Mouse (Mus musculus) G1E-ER4 (cell line): Measurements from ENCODE around the gene Pinlyp. TPM values are rescaled to one million over a fixed set of nuclear protein-coding genes. Genes with fewer than 3 reads are reported as not detected.

Source experiments
- GATA1 ChIP-seq: IDR thresholded peaks from one replicate; pipeline ENCODE4 v1.8.0; 2012; ENCODE audit warnings: low read length, inconsistent platforms
- polyA plus RNA-seq: library from polyadenylated mRNA; stranded (reverse); fragments of >175 nt; gene quantifications from 2 replicates; pipeline ENCODE4 v1.2.3, GENCODE M21; 2012

Pinlyp gene
- polyA plus RNA-seq, 1 experiment, result not detected

DNA sequence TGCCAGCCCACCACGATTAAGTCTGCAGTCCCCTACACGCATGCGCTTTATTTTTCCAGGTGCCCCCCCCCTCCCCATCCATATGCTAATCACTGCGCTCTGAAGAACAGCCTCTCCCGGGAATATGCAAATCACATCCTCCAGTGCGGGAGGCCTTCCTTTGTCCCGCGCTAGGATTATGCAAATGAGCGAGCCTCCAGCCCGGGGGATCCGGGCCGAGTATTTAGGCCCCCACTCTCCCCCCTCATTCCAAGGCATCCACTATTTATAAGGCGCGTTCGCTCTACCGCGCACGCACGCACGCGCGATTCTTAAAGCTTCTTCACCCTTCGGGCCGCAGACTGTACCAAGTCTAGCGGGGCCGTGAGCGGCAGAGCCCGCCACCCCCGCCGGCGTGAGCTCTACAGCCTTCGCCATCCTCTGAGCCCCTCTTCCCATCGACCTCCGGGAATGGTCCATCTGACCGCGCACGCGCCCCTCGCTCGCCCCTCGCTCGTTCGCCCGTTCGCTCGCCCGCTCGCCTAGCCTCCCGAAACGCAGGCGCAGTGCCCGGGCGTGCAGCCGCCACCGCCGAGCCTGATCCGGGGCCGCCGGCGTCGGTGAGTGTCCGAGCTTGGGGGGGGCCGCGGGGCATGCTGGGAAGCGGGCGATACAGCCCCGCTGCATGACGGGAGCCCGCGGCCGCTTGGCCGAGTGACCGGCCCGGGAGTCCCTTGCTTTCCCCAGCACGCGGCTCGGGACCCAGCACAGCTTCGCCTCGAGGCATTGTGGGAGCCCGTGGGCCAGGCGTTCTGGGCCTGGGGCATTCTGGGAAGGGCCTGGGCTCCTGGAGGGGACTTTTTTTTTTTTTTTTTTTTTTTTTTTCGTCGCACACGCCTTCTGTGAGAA lies 38.8 kb downstream of the Pinlyp start, which contains the start of gene Zfp428:
Zfp428 (plus strand) TSS at position 169 of the 888 bp plus-strand sequence.
- no peak for TF ChIP-seq GATA1

DNA sequence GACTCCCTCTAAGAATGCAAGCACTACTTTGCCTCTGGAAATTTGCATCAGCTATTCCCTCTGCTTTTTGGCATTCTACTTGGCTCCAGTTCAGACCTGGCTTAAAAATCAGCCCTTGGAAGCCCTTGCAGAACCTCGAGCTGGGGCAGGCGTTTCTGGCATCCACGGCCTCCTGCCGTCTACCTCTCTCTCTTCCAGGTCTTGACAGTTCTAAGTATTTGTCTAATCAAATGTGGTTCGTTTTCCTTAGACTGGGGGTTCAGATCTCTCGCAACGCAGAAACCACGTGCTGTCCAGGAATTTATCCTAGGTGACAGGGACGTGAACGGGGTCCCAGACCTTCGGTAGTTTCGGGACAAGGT lies 39.5 kb downstream of the Pinlyp start:
- no peak for TF ChIP-seq GATA1

GRCm38 (mm10) chr7:24506065-24506459 lies 39.9 kb downstream of the Pinlyp start:
- no peak for TF ChIP-seq GATA1

- TF ChIP-seq GATA1, result no peak
Measured at GRCm38 (mm10) chr7:24505447-24506064, 40.4 kb downstream of the Pinlyp start.

DNA sequence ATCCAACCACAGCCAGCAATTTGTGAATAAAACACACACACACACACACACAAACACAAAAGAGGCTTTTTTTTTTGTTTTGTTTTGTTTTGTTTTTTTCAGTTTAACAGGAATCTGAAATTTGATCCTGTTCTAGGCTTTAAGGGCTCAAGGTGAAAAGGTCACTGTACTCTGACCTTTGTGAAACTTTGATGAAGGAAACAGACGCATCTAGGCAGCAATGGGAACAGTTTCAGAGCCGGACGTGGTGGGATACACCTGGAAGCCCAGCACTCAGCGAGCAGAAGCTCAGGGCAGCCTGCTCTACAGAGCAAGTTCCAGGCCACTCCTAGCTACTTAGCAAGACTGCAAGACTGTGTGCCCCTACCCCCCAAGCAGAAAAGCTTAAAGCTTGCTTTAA lies 41.0 kb downstream of the Pinlyp start:
- no peak for TF ChIP-seq GATA1

DNA sequence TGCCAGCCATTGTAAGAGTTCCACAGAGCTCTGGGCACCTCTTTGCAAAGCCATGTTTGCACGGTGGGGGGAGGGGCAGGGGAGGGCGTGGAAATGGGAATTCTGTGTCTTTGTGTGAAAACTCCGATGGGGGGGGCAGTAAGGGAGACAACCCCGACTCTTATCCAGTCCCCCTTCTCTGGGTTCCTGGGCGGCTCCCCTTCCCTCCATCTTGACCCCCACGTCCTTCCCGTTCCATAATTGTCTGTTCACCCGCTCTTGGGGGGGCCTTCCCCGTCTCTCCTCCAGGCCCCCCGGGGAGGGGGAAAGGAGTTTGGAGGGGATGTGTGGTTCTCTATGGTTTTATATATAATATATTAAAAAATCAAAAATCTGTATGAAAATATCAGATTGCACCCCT lies 41.9 kb downstream of the Pinlyp start:
- TF ChIP-seq GATA1, result no peak

- no peak for TF ChIP-seq GATA1
Measured at GRCm38 (mm10) chr7:24501492-24501891, 44.4 kb downstream of the Pinlyp start.

DNA sequence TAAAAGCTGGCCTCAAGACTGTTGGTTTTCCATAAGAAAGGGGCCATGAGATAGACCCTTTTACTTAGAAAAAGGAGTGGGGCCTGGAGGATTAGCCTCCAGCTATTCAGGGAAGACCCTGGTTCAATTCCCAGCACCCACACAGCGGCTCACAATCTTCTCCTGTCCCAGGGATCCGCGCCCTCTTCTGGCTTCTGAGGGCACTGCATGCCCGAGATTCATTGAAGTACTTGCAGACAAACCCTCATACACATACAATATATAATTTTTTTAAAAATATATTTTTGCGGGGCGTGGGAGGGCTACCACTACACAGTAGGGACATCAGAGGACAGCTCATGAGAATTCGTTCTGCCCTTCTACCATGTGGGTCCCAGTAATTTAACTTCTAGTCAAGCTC lies 45.0 kb downstream of the Pinlyp start:
- TF ChIP-seq GATA1, result no peak

DNA sequence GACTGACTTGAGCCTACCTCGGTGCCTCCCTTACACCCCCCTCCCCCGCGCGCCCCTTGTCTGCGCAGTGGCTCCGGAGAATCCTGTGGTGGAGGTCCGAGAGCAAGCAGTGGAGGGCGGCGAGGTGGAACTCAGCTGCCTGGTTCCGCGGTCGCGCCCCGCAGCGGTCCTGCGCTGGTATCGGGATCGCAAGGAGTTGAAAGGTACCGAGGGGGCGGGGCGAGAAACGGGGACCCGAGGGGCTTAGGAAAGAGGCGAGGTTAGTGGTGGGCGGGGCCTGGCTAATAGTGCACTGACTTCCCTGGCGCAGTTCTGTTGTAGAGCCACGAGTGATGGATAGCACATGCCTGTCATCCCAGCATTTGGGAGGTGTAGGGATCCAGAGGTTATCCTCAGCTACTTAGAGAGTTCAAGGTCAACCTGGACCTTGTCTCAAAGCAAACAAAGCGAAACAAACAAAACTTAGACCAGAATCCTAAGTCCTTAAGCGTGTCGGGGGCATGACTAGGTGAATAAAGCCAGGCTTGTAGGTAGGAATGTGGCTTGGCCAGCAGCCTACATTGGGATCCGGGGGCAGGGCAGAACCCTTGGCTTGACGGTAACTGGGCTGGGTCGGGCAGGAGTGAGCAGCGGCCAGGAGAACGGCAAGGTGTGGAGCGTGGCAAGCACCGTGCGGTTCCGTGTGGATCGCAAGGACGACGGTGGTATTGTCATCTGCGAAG lies 45.9 kb downstream of the Pinlyp start:
- TF ChIP-seq GATA1, result no peak

Other genes with a start within 250 kb of the Pinlyp start
- 7.2 and 9.2 TPM in 2 replicates for gene Zfp61, start 244.9 kb downstream of the Pinlyp start, polyA plus RNA-seq
- 5.0 and 5.9 TPM in 2 replicates for gene Zfp94, start 229.5 kb downstream of the Pinlyp start, polyA plus RNA-seq
- gene Tescl, start 212.2 kb downstream of the Pinlyp start, polyA plus RNA-seq, result not detected in 2 replicates
- not detected in 2 replicates for gene Lypd5, start 196.9 kb downstream of the Pinlyp start, polyA plus RNA-seq
- gene Kcnn4, start 175.9 kb downstream of the Pinlyp start, polyA plus RNA-seq, result 72.1 and 73.9 TPM in 2 replicates
- gene Smg9, start 146.5 kb downstream of the Pinlyp start, polyA plus RNA-seq, result 68.9 and 82.0 TPM in 2 replicates
- 0.06 and 0.15 TPM in 2 replicates for gene Irgc1, start 93.8 kb downstream of the Pinlyp start, polyA plus RNA-seq
- not detected in 2 replicates for gene Plaur, start 83.6 kb downstream of the Pinlyp start, polyA plus RNA-seq
- gene Cadm4, start 64.1 kb downstream of the Pinlyp start, polyA plus RNA-seq, result 0.05 and 0.08 TPM in 2 replicates
- 96.8 and 126 TPM in 2 replicates for gene Zfp428, start 39.1 kb downstream of the Pinlyp start, polyA plus RNA-seq
- gene AC161166.1, start 33.7 kb downstream of the Pinlyp start, polyA plus RNA-seq, result not detected in 2 replicates
- gene Irgq, start 15.4 kb downstream of the Pinlyp start, polyA plus RNA-seq, result 9.6 and 12.1 TPM in 2 replicates
- 330 and 397 TPM in 2 replicates for gene Xrcc1, start 171 bp upstream of the Pinlyp start, polyA plus RNA-seq
- 14.2 and 16.1 TPM in 2 replicates for gene Ethe1, start 41.4 kb upstream of the Pinlyp start, polyA plus RNA-seq
- not detected in 2 replicates for gene Zfp575, start 41.5 kb upstream of the Pinlyp start, polyA plus RNA-seq
- 2.3 and 3.3 TPM in 2 replicates for gene Phldb3, start 64.6 kb upstream of the Pinlyp start, polyA plus RNA-seq
- gene Lypd3, start 90.4 kb upstream of the Pinlyp start, polyA plus RNA-seq, result not detected in 2 replicates
- gene Tex101, start 130.6 kb upstream of the Pinlyp start, polyA plus RNA-seq, result not detected in 2 replicates
- not detected in 2 replicates for gene BC049730, start 163.1 kb upstream of the Pinlyp start, polyA plus RNA-seq
- not detected in 2 replicates for gene Gm4763, start 180.8 kb upstream of the Pinlyp start, polyA plus RNA-seq
- gene Cd177, start 214.2 kb upstream of the Pinlyp start, polyA plus RNA-seq, result 0.04 and 0.10 TPM in 2 replicates
- not detected in 2 replicates for gene Ceacam10, start 231.1 kb upstream of the Pinlyp start, polyA plus RNA-seq